Mouse (Mus musculus) cortical plate, adult 2 months (tissue): ENCODE results near the gene Fstl1. TPM values are rescaled to one million over a fixed set of nuclear protein-coding genes. Genes with fewer than 3 reads are reported as not detected.

Source experiments
- H3K27ac ChIP-seq: fragments of 200-500 bp; 2 replicates; pipeline ENCODE4 v1.5.1; 2012; ENCODE audit warnings: low read length, control low read depth, inconsistent platforms; ENCODE audit not compliant: insufficient read depth
- H3K4me1 ChIP-seq: fragments of 200-500 bp; 2 replicates; pipeline ENCODE4 v1.6.1; 2011; ENCODE audit warnings: low read length; ENCODE audit not compliant: control insufficient read depth, insufficient read depth
- H3K4me3 ChIP-seq: fragments of 200-500 bp; 2 replicates; pipeline ENCODE4 v1.5.1; 2011; ENCODE audit warnings: mild to moderate bottlenecking, low read length, control low read depth; ENCODE audit not compliant: insufficient read depth
- CTCF ChIP-seq: fragments of 200-500 bp; IDR thresholded peaks from 2 replicates; pipeline ENCODE4 v1.5.1; 2011; ENCODE audit warnings: mild to moderate bottlenecking, control low read depth, low read length; ENCODE audit not compliant: insufficient read depth; ENCODE audit errors: extremely low read depth
- POLR2A ChIP-seq: fragments of 200-500 bp; IDR thresholded peaks from 2 replicates; pipeline ENCODE4 v1.6.1; 2011; ENCODE audit warnings: mild to moderate bottlenecking, low read length, control low read depth; ENCODE audit not compliant: insufficient read depth; ENCODE audit errors: extremely low read depth
- polyA plus RNA-seq: library from polyadenylated mRNA; depleted of rRNA; stranded (reverse); fragments of >200 nt; gene quantifications from 2 replicates; pipeline ENCODE4 v1.2.3, GENCODE M21; 2012; rRNA removed

The Fstl1 gene
- 19.7 and 21.0 TPM in 2 replicates for polyA plus RNA-seq

DNA sequence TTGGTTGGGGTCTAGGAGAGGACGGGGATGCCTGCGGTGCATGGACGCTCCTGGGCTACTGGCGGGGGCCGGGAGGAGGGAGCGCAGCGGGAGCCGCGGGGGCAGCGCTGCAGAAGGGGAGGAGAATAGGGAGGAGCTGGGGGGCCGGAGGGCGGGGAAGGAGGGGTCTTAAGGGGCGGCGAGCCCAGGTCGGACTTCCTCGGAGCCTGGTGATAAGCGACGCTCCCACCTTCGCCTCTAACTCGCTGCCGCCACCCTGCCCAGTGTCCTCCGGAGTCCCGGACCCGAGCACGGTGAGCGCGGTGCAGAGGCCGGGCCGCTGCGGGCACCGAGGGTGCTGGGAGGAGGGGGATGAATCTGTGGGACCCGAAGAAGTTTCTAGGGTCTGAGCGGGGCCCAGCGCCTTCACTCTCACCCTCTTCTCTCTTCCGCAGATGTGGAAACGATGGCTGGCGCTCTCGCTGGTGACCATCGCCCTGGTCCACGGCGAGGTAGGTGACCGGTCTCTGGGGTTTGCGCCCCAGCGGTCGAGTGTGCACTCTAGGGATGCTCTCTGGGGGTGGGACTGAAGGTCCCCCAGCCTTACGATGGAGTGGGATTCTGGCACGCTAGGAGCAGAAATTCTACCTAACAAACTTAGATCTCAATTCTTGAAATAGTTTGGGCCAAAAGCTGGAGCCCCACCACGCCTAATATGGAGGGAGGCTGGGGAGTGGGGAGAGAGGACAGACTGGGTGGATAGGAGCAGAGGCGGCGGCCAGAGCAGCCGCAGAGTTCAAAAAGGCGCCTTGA lies at the start of gene Fstl1:
TSS of gene Fstl1 (plus strand) at position 14 of the 792 bp plus-strand sequence.
- no peak for TF ChIP-seq CTCF
- TF ChIP-seq POLR2A: no peak
- peak within 1 kb of the TSS; percentile 100 for H3K4me3 ChIP-seq
- H3K4me1 ChIP-seq: no peaks in the 10 kb centered on the region
- H3K27ac ChIP-seq: 0 out of 2 replicates have a peak within 1 kb of the TSS, but pooled peaks have one; percentile 47

DNA sequence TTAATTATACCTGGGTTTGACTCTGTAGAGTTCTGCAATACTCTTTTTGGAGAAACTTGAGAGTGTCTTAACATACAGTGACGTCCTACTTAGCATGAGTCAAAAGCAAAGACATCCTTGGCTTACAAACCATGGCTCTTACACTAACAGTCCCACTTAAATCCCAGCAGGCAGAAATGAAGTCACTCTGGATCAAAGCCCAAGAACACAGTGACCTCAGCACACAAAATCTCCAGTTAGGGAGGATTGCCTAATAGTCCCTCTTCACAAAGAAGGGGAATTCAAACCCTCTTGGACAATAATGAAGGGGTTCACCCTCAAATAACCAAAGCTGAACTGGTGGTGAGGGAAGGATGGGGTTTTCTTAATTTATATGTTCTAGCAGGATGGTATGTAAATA lies 48.0 kb upstream of the Fstl1 start:
- Histone ChIP-seq H3K4me1 (no peaks in the 10 kb centered on the region), H3K27ac (no peak overlapping the region), H3K4me3 (no peak overlapping the region)
- TF ChIP-seq CTCF (no peak), POLR2A (no peak)

DNA sequence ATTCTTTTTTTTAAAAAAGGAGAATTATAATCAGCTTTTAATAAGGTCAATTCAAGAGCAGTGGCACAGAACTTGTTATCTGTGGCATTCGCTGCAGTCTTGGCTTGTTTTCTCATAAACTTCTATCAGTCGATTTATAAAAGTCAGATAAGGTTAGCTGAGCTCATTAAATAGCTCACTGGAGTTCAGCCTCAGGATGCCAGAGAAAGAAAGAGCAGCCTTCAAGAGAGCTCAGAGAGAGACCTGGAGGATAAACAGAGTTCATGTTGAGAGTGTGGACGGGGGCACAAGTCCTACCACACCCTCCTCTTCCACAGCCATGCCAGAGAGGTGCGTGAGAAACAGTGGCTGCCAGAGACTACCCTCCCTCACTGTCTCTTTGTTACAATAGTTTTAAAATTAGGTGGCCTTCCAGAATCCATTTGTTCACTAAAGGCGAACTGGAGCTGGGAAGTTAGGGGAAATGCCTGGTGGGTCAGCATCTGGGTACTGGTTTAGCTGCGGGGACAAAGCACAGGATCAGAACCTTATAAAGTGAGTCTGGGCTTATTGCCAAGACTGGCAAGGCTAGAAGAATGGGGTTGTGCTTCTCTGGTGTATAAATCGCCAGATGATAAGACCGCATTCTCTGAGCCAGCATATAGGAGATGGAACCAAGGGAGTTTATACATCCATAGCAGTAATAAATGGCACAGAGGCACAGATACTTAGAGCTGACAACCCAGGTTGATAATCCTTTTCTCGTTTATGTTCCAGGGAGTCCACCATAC lies 47.1 kb upstream of the Fstl1 start:
- Histone ChIP-seq H3K4me1 (no peaks in the 10 kb centered on the region), H3K4me3 (no peak overlapping the region), H3K27ac (no peak overlapping the region)
- TF ChIP-seq CTCF (no peak), POLR2A (no peak)

DNA sequence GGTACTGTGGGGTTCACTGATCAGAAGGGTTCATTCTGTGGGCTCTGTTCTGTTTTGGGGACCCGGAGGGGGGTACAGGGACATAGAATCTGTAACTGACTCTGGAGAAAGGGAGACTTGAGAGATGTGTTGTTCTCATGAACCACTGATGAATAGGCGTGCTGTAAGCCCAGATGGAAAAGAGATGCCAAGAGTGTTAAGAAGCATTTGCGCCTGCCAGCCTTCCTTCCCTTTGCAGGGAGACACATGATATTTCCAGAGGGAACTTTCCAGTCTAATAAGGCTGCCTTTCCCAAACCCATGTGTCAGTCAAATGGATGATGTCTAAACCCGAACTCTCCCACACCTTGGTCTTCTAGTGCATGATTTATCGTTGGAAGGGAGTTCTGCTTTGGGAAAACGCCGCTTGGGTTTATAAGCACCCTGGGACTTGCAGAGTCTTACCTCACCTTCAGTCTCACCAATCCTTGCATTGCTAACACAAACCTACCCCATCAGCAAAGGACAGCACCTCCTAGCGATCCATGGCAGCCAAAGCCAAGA lies 46.3 kb upstream of the Fstl1 start:
- no peak overlapping the region for H3K4me3 ChIP-seq
- no peak overlapping the region for H3K27ac ChIP-seq
- TF ChIP-seq POLR2A (no peak), CTCF (no peak)
- no peaks in the 10 kb centered on the region for H3K4me1 ChIP-seq

DNA sequence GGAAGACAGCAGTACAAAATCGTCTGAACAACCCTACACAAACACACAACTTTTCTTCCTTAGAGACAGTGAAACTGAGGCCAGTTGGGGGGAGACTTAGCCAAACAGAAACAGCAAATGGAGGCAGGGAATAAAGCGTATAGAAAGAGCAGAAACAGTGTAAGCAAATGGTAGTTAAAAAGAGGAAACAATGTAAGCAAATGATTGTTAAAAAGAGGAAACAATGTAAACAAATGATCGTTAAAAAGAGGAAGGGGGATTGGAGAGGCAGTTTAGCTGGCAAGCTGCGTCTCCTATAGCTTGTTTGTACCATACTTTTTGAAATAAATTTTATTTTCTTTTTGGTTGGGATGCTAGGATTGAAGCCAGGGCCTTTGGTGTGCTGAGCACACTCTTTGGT lies 45.2 kb upstream of the Fstl1 start:
- TF ChIP-seq POLR2A (no peak), CTCF (no peak)
- H3K4me1 ChIP-seq: no peaks in the 10 kb centered on the region

DNA sequence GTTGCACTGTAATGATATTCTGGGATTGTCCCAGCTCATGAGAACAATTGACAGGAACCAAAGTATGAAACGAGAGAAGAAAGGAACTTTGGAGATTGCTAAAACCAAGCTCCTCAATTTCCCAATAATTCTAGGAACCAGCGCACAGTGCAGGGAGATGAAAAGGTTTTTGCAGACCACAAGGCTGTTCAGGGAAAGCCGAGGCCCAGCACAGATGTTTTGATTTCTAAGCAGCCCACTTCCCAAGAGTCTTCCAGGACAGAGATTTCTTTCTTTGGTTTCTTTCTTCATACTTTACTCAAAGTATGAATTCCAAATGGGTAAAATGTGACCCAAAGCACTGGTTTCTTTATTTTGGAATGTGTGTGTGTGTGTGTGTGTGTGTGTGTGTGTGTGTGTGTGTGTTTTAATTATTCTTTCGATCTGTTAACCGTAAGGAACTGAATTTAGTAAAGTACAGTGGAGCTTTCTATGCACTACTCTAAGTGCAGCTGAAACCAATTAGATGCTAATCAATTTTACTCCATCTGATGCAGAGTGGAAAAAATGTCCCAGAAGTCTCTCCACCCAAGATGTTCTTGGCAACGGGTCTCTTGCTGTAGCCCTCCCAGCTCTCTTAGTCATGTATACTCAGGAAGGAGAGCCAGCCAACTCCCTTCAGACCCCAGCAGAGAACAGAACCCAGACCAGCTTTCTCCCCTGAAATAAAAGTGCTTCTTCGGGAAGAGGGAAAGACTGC lies 44.5 kb upstream of the Fstl1 start:
- no peaks in the 10 kb centered on the region for H3K4me1 ChIP-seq
- H3K4me3 ChIP-seq: no peak overlapping the region
- TF ChIP-seq POLR2A: no peak
- no peak for TF ChIP-seq CTCF
- H3K27ac ChIP-seq: no peak overlapping the region

More for the DNA sequence above, 45.2 kb upstream of the Fstl1 start:
- no peak overlapping the region for H3K27ac ChIP-seq
- H3K4me3 ChIP-seq: no peak overlapping the region

DNA sequence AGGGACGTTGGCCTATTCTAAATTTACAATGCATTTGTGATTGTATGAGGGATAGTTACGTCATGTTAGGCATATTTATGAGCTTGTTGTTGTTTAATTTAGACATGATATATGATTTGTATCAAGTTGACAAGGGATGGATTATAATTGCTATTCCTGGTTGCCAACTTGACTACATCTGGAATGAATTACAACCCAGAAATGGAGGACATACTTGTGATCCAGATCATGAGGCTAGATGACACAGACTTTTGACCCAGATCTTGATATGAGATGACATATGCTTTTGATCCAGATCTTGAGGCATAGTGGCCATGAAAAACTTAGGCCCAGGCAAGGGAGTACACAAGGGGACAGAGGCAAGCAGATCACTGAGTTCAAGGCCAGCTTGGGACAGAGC lies 36.6 kb upstream of the Fstl1 start:
- H3K4me1 ChIP-seq: 0 out of 2 replicates have a peak, but pooled peaks cover 2% of the 10 kb centered on the region
- no peak for TF ChIP-seq CTCF
- TF ChIP-seq POLR2A: no peak
- no peak overlapping the region for H3K4me3 ChIP-seq
- no peak overlapping the region for H3K27ac ChIP-seq

DNA sequence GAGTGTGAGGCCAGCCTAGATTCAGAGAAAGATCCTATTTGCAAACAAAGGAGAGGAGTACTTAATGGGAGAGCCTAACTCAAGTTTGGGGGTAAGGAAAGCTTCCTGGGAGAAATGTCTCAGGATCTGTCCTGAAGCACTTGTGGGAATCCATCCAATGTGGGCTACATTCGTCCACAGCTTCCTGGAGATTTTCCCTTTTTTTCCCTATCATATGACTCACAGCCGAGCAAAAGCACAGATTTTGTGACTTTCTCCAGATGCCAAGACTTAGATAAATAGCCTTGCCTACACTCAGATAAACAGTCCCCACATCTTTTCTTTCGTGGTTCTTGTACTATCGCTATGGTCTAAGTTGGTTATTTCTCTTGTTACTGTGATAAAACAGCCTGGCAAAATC lies 34.4 kb upstream of the Fstl1 start:
- Histone ChIP-seq H3K4me1 (0 out of 2 replicates have a peak, but pooled peaks cover 2% of the 10 kb centered on the region), H3K4me3 (no peak overlapping the region), H3K27ac (no peak overlapping the region)
- no peak for TF ChIP-seq CTCF
- TF ChIP-seq POLR2A: no peak

DNA sequence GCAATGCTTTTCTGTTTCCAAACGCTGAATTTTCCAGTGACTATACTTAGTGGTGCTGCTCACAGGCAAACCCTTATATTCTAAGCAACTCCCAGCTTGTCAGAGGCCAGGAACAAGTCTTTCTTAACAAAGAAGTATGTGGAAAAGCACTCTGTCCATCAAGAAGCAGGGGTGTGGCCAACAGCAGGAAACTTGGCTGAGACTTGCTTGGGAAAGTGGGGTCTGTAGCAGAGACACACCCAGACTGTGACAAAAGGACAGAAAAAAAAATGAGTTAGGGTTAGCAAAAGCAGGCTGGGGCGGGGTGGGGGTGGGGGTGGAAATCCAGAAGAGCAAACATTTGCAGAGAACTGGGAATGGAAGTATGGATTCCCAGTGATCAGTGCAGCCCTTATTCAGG lies 23.8 kb upstream of the Fstl1 start:
- H3K27ac ChIP-seq: no peak overlapping the region
- TF ChIP-seq CTCF (no peak), POLR2A (no peak)
- no peak overlapping the region for H3K4me3 ChIP-seq
- no peaks in the 10 kb centered on the region for H3K4me1 ChIP-seq
